Mouse (Mus musculus) intestine, embryonic 16.5 days (tissue): ENCODE measurements around the gene Akr1e1. TPM values are rescaled to one million over a fixed set of nuclear protein-coding genes. Genes with fewer than 3 reads are reported as not detected.
"Not testable (repeated sequence)": the region's sequence is repeated elsewhere in the genome, so short reads cannot be mapped to it uniquely, and the experiment has no call there.

Source experiments
- ATAC-seq: fragments of 200-750 bp; cut with Nextera tagmentation; 2 replicates; pipeline ENCODE4 v1.8.0; 2017; ENCODE audit warnings: moderate TSS enrichment, moderate library complexity
- H3K27ac ChIP-seq: fragments of 300-500 bp; sonication (generic); 2 replicates; pipeline ENCODE4 v1.5.1; 2014; ENCODE audit warnings: mild to moderate bottlenecking, low read length
- H3K27me3 ChIP-seq: fragments of 300-500 bp; sonication (generic); replicated peaks from 2 replicates; pipeline ENCODE4 v1.6.1; 2014; ENCODE audit warnings: low read length, control low read depth, mixed read lengths; ENCODE audit not compliant: control insufficient read depth, insufficient read depth
- H3K36me3 ChIP-seq: fragments of 300-500 bp; sonication (generic); 2 replicates; pipeline ENCODE4 v1.6.1; 2014; ENCODE audit warnings: low read length, control low read depth; ENCODE audit not compliant: control insufficient read depth, insufficient read depth
- H3K4me1 ChIP-seq: fragments of 300-500 bp; sonication (generic); 2 replicates; pipeline ENCODE4 v1.6.1; 2014; ENCODE audit warnings: low read length, control low read depth, mixed read lengths; ENCODE audit not compliant: control insufficient read depth, insufficient read depth
- H3K4me2 ChIP-seq: fragments of 300-500 bp; sonication (generic); 2 replicates; pipeline ENCODE4 v1.6.1; 2014; ENCODE audit warnings: low read depth, low read length, control low read depth
- H3K4me3 ChIP-seq: fragments of 300-500 bp; sonication (generic); 2 replicates; pipeline ENCODE4 v1.5.1; 2014; ENCODE audit warnings: mild to moderate bottlenecking, low read length
- H3K9ac ChIP-seq: fragments of 300-500 bp; sonication (generic); 2 replicates; pipeline ENCODE4 v1.6.1; 2014; ENCODE audit warnings: low read depth, low read length
- H3K9me3 ChIP-seq: fragments of 300-500 bp; sonication (generic); 2 replicates; pipeline ENCODE4 v1.6.1; 2016; ENCODE audit warnings: low read length, control low read depth; ENCODE audit not compliant: control insufficient read depth
- WGBS: fragments of 180-500 bp; shearing (Covaris S2); extraction: QIAGEN DNeasy Blood & Tissue Kit; methylation state at CpG from one replicate; pipeline ENCODE4 v1.1.7; 2014; 5-methylcytosine and 5-hydroxymethylcytosine counted together
- polyA plus RNA-seq: library from polyadenylated mRNA; unstranded; fragments of >200 nt; fragmentation: Nextera tagmentation; extraction: Ambion mirVana; gene quantifications from 2 replicates; pipeline ENCODE4 v1.2.1, GENCODE M21; 2015

The Akr1e1 gene
- 56.0 and 61.2 TPM in 2 replicates for polyA plus RNA-seq

DNA sequence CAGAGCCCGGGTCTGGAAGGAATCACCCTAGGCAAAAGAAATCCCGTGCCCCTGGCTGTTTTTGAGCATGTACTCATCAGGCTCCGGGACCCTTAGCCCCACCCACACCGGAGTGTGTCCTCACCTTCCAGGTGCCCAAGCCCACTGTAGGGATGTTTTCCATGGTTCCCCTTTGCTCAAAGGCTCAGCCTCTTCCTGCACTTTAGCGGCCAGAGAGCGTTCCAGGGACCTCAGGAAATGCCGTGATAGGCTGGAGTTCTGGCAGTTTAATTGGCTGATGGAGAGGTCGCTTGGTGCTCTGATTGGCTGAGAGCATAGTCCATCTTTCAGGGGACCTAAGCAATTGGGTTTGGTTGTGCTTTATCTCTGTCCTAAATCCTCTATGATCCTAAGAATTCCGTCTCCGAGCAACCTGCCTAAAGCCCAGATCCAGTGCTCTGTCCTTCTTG is at the start of gene Akr1e1:
Gene Akr1e1, minus strand, starts transcription at position 214 of the 449 bp plus-strand sequence.
- WGBS = 4% methylated on average over 10 of the region's 10 CpGs
- H3K27me3 ChIP-seq = no peaks in the 10 kb centered on the region
- H3K27ac ChIP-seq = peak within 1 kb of the TSS; percentile 47
- H3K4me2 ChIP-seq = peak within 1 kb of the TSS; percentile 48
- no peaks in the 10 kb centered on the region for H3K36me3 ChIP-seq
- peak within 1 kb of the TSS; percentile 78 for H3K9ac ChIP-seq
- no peaks in the 10 kb centered on the region for H3K9me3 ChIP-seq
- peak; percentile 100 for ATAC-seq
- H3K4me1 ChIP-seq = no peaks in the 10 kb centered on the region
- peak within 1 kb of the TSS; percentile 73 for H3K4me3 ChIP-seq

DNA sequence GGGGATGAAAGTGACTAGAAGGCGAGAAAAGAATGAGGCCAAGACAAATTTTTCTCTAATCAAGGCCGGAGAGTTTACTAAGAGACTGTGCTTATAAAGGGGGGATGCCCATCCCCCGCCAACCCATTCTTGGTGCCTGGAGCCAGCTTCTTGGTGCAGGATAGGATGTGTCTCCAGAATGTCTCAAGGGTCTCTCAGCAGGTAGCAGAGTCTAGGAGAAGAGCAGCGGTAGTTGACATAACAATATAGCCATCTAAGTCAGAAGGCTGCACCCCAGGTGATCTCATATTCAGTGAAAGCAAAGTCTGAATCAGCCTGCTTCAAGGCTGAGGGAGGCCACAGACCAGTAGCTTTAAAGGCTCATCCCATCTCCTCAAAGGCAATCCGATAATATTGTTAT is 49.4 kb upstream of the Akr1e1 start:
- no peak for ATAC-seq

DNA sequence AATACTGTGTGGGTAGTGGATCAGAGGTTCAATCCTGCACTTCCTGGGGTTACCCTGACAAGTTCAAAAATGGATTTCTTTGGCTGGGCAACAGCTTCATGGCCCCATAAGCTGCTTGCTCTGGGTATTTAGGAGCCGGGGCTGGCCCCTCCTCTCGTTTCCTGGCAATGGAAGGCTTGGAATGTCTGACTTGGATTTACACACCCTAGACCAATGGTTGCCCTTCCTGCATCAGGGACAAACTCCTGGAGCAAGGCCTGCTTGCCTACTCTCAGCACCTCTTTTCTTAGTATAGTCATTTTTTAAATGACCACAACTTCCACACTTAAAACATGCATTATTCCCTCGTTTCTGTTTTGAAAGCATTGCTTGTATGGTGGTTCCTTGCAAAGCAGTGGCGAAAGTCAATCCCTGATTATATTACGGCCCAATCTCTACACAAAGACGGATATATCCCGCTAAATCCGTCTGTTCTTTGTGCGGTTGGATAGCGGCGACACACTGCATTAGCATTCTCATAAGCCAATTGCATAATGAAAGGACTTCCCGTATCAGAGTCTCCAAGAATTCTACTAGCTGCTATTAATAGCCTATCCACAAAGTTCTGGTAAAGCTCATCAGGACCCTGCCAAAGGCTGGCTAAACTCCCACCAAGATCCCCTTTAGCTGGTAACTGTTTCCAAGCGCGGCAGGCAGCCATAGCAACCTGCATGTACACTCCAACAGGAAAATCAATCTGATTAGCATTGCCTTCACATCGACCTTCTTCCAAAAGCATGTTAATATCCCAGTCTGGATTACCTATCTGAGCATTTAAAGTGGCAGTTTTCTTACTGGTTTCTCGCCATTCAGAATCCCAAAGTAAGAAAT is 47.5 kb upstream of the Akr1e1 start:
- Histone ChIP-seq H3K9ac (no peak overlapping the region), H3K9me3 (no peaks in the 10 kb centered on the region), H3K4me3 (no peak overlapping the region), H3K27ac (no peak overlapping the region), H3K4me2 (no peak overlapping the region), H3K27me3 (no peaks in the 10 kb centered on the region), H3K36me3 (no peaks in the 10 kb centered on the region), H3K4me1 (no peaks in the 10 kb centered on the region)
- ATAC-seq = no peak
- WGBS = 88% methylated on average over 16 of the region's 16 CpGs

More for the DNA sequence above, 49.4 kb upstream of the Akr1e1 start:
- no peak overlapping the region for H3K4me3 ChIP-seq
- no peaks in the 10 kb centered on the region for H3K9me3 ChIP-seq
- no peak overlapping the region for H3K4me2 ChIP-seq
- H3K27ac ChIP-seq = no peak overlapping the region
- H3K9ac ChIP-seq = no peak overlapping the region
- no peaks in the 10 kb centered on the region for H3K27me3 ChIP-seq
- 89% methylated on average over 5 of the region's 5 CpGs for WGBS
- H3K36me3 ChIP-seq = no peaks in the 10 kb centered on the region
- H3K4me1 ChIP-seq = no peaks in the 10 kb centered on the region

DNA sequence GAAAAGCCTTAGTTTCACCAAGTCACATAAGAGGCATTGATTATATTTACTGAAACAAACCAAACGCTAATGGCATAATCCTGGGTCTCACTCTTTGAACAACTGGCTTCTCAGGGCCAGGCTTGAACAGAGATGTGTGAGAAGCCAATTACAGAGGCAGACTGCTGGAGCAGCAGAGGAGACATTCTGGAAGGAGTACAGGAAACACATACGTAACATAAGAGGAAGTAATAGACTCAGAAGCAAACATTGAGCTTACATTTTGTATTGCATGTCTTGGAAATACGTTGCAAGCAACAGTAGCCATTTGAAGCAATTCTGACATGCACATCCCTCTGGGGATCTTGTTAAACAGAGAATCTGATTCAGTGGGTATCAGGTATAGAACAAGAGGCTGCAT is 41.2 kb upstream of the Akr1e1 start:
- no peaks in the 10 kb centered on the region for H3K36me3 ChIP-seq
- WGBS = 63% methylated on average over 3 of the region's 3 CpGs
- no peak for ATAC-seq

DNA sequence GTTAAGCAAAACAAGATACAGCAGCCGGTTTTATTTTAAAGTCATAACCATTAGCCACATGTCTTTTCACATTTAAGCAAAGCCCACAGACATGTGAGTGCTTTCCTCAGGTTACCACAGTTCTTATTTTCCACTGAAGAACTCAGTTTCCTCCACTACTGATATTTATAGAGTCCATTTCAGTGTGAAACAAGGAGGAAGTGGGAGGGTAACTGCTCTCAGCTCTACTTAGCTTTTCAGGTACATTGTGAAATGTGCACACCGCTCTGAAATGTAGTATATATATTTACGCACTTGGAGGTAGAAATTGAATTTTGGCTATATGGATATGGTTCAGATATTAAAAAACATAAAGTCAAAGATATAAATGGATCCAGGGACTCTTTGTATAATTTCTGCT is 36.3 kb upstream of the Akr1e1 start:
- no peak for ATAC-seq
- H3K4me2 ChIP-seq = no peak overlapping the region
- no peaks in the 10 kb centered on the region for H3K9me3 ChIP-seq
- WGBS = 90% methylated on average over 3 of the region's 3 CpGs
- no peak overlapping the region for H3K9ac ChIP-seq
- H3K27me3 ChIP-seq = no peaks in the 10 kb centered on the region
- no peak overlapping the region for H3K4me3 ChIP-seq
- H3K36me3 ChIP-seq = no peaks in the 10 kb centered on the region
- H3K27ac ChIP-seq = no peak overlapping the region
- no peaks in the 10 kb centered on the region for H3K4me1 ChIP-seq

More for the DNA sequence above, 41.2 kb upstream of the Akr1e1 start:
- Histone ChIP-seq H3K4me1 (no peaks in the 10 kb centered on the region), H3K27ac (no peak overlapping the region), H3K9me3 (no peaks in the 10 kb centered on the region), H3K4me3 (no peak overlapping the region), H3K4me2 (no peak overlapping the region), H3K9ac (no peak overlapping the region), H3K27me3 (no peaks in the 10 kb centered on the region)

DNA sequence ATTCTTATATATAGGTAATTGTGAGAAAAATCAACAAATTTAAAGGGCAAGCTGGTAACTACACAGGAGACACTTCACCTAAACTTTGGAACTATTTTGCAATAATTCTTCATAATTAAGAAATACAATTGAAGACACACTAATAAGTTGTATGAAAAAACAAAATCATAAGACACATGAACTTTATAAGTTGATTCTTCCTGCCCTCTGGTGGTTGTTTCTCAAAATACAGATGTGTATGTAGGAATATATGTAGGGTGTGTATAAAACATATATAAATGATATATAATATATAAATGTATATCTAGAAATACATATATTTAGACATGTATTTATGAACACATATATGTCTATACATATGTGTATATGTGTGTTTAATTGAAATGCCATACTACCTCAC is 1.9 kb upstream of the Akr1e1 start:
- no peak for ATAC-seq
- Histone ChIP-seq H3K36me3 (no peaks in the 10 kb centered on the region), H3K27ac (no peak overlapping the region), H3K27me3 (no peaks in the 10 kb centered on the region), H3K4me3 (no peak overlapping the region), H3K4me2 (no peak overlapping the region), H3K9me3 (no peaks in the 10 kb centered on the region), H3K9ac (no peak overlapping the region), H3K4me1 (no peaks in the 10 kb centered on the region)

DNA sequence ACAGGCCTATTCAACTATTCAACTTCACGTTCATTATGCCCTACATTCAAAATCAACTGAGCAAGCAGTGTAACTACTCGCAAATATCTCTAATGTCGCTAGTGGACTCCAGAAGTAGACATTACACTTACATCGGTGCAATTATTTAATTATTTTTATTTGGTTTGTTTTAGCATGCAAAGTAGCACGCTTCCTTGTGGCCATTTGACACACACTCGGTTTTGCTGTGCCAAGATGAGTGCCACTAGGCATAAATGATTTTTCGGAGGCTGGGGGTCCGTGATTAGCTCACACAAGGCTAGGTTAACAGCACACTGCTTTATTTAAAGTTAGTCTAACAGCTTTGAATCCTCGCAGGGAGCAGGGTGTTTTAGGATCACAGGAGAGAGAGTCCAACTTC is 444 bp downstream of the Akr1e1 start:
- Histone ChIP-seq H3K27ac (peak overlapping the region; percentile 47), H3K9ac (peak overlapping the region; percentile 78), H3K4me2 (peak overlapping the region; percentile 48), H3K27me3 (no peaks in the 10 kb centered on the region), H3K36me3 (no peaks in the 10 kb centered on the region), H3K9me3 (no peaks in the 10 kb centered on the region), H3K4me3 (peak overlapping the region; percentile 73), H3K4me1 (no peaks in the 10 kb centered on the region)
- 20% methylated on average over 9 of the region's 9 CpGs for WGBS
- ATAC-seq = peak; percentile 26

DNA sequence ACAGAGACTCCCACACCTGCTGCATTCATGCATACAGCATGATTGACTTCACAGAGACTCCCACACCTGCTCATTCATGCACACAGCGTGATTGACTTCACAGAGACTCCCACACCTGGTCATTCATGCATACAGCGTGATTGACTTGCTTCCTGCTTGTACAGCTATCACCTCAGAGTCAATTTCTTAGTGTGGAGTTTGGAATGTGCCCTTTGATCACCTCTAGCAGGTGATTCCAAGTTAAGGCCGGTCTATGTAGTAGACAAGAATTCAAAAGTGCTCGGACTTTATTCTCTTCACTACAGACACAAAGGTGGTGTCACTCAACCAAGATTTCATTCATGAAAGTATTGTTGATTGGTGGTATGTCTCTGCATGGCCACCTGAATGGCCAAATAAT is 2.2 kb downstream of the Akr1e1 start:
- 66% methylated on average over 4 of the region's 4 CpGs for WGBS
- peak; percentile 51 for ATAC-seq

DNA sequence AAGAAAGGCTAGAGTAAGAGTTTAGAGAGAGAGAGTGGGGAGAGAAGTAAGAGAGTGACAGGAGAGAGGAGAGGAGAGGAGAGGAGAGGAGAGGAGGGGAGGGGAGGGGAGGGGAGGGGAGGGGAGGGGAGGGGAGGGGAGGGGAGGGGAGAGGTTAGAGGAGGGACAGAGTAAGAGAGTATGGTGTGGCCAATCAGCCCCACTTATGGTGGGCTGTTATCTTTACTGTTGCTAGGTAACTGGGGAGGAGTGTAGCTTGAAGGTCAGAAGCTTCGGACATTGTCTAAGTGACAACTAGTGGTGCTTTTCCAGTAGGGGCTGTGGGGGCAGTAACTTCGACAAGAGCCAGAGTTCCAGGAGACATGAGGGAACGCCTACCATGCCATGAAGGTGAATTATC is 5.5 kb downstream of the Akr1e1 start:
- not testable (repeated sequence) for H3K4me1 ChIP-seq, H3K4me2 ChIP-seq, H3K9ac ChIP-seq, ATAC-seq, H3K4me3 ChIP-seq, H3K36me3 ChIP-seq, H3K9me3 ChIP-seq, H3K27me3 ChIP-seq, H3K27ac ChIP-seq
- WGBS = 68% methylated on average over 3 of the region's 3 CpGs

More for the DNA sequence above, 2.2 kb downstream of the Akr1e1 start:
- H3K36me3 ChIP-seq = no peaks in the 10 kb centered on the region
- H3K4me3 ChIP-seq = no peak overlapping the region
- no peaks in the 10 kb centered on the region for H3K9me3 ChIP-seq
- no peak overlapping the region for H3K9ac ChIP-seq
- no peak overlapping the region for H3K27ac ChIP-seq
- no peak overlapping the region for H3K4me2 ChIP-seq
- H3K4me1 ChIP-seq = no peaks in the 10 kb centered on the region
- no peaks in the 10 kb centered on the region for H3K27me3 ChIP-seq
